Mouse (Mus musculus): ENCODE data around the gene Golph3.

Golph3 gene

DNA sequence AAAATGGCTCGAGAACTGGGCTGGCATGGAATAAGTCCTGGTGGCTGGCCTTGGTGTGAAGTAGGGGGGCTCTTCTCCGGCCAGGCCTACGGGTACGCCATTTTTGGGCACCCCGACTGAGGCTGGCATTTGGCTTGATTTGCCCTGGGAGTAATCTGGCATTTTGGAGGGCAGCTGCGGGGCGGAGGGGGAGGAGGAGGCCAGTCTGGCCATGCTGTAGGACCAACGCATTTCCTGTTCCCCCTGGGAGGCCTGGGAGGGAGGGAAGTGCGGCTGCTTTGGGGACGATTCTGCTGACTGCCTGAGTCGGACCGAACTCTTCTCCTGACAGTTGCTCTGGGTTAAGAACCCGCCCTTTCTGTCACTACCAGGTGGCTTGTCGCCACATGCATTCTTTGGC, 52.2 kb downstream of the Golph3 start:
- peaks cover 39% of the 10 kb centered on the region for H3K27me3 ChIP-seq (ENCODE audit: insufficient read depth, low read length)

DNA sequence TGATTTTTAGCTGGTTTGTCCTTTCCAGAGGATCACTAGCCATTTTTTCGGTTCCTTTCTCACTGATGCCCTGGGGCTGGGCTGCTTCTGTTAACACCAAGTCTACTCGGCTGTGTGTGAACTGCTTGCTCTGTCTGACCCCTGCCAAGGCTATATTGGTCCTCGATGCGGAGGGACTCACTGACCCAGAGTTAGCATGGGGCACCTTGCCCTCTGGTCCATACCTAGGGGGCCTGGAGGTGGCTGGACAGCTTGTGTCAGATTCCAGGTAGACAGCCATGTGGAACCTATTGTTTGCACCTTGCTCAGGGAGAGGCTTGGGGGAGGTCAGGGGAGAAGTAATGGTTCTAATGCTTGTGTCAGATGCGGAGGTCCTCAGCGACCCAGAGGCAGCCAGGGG, 52.7 kb downstream of the Golph3 start:
- no peaks in the 10 kb centered on the region for H3K36me3 ChIP-seq (ENCODE audit: insufficient read depth, low read length)
- TF ChIP-seq CTCF (conservative IDR thresholded peaks at IDR 0.05; ENCODE audit: low read length) (no peak), NANOG (IDR thresholded peaks at IDR 0.05; ENCODE audit: borderline replicate concordance, low read length) (no peak), POU5F1 (IDR thresholded peaks at IDR 0.05; ENCODE audit: borderline replicate concordance, low read length) (no peak)

More for the DNA sequence above, 52.2 kb downstream of the Golph3 start:
- peaks cover 6% of the 10 kb centered on the region; the same call in 1 of the 2 replicates for H3K9me3 ChIP-seq (ENCODE audit: low read length)
- H3K36me3 ChIP-seq (ENCODE audit: insufficient read depth, low read length), result no peaks in the 10 kb centered on the region
- H3K4me3 ChIP-seq (replicated peaks; ENCODE audit: low read length), result peak overlapping the region; percentile 52; the same call in 1 of the 2 replicates
- peaks cover 52% of the 10 kb centered on the region for H3K4me1 ChIP-seq (replicated peaks; ENCODE audit: low read depth, low read length)
- no peak for TF ChIP-seq CTCF (conservative IDR thresholded peaks at IDR 0.05; ENCODE audit: low read length)
- TF ChIP-seq NANOG (IDR thresholded peaks at IDR 0.05; ENCODE audit: borderline replicate concordance, low read length), result no peak
- no peak for TF ChIP-seq POU5F1 (IDR thresholded peaks at IDR 0.05; ENCODE audit: borderline replicate concordance, low read length)

DNA sequence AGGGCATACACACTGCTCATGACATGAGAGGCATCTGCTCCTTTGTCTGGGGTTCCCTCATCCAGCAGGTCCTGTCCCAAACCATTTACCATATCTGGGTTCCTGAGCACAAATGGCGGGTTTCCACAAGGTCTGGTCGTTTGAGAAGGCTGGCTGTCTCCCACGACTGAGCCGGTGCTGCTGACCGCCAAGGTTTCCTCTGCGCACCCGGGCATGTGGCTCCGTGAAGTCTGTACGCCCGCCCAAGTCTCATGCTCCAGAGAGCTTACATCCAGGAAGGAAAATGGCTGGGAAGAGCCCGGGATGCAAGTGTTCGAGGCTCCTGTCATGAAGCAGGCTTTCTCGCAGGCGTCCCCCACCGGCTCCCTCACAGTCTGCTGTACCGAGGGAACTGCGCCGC, 53.7 kb downstream of the Golph3 start:
- Histone ChIP-seq H3K36me3 (ENCODE audit: insufficient read depth, low read length) (no peaks in the 10 kb centered on the region), H3K4me1 (replicated peaks; ENCODE audit: low read depth, low read length) (peaks cover 55% of the 10 kb centered on the region), H3K9me3 (ENCODE audit: low read length) (peaks cover 6% of the 10 kb centered on the region; the same call in 1 of the 2 replicates), H3K27me3 (ENCODE audit: insufficient read depth, low read length) (peaks cover 39% of the 10 kb centered on the region), H3K4me3 (replicated peaks; ENCODE audit: low read length) (peak overlapping the region; percentile 76)
- no peak for TF ChIP-seq CTCF (conservative IDR thresholded peaks at IDR 0.05; ENCODE audit: low read length)
- TF ChIP-seq NANOG (IDR thresholded peaks at IDR 0.05; ENCODE audit: borderline replicate concordance, low read length), result no peak
- no peak for TF ChIP-seq POU5F1 (IDR thresholded peaks at IDR 0.05; ENCODE audit: borderline replicate concordance, low read length)

More for the DNA sequence above, 52.7 kb downstream of the Golph3 start:
- H3K4me3 ChIP-seq (replicated peaks; ENCODE audit: low read length), result peak overlapping the region; percentile 76; the same call in 1 of the 2 replicates
- H3K4me1 ChIP-seq (replicated peaks; ENCODE audit: low read depth, low read length), result peaks cover 53% of the 10 kb centered on the region
- H3K9me3 ChIP-seq (ENCODE audit: low read length), result peaks cover 6% of the 10 kb centered on the region; the same call in 1 of the 2 replicates
- peaks cover 39% of the 10 kb centered on the region for H3K27me3 ChIP-seq (ENCODE audit: insufficient read depth, low read length)

DNA sequence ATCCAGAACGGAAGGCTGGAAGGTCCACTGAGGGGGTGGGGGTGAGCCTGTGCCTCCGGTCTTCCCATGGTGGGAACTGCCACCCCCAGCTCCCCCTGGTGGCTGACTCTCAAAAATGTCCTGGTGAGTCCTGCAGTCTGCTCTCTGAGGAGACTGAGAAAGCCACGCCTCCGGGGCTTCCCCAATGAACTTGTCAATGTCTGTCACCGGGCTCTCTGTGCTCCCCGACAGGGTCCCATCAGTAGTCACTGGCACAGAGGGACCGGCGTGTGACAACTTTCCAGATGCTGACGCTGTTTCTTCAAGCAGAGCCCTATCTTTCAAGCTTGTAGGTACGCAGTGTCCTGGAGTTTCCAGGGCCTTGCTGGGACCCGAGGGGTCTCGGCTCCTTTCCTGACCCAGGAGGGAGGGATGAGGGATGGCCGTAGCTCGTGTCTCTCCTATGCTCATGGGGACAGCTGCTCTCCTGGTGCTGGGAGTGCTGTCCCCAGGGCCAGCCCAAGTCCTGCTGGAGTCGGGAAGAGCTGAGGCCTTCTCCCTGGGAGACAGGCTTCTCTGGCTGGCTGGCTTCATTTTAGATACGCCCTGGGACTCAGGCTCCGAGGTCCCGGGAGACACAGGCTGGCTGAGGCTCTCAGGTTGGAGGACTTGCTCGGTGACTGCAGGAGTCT, 54.5 kb downstream of the Golph3 start:
- TF ChIP-seq POU5F1 (IDR thresholded peaks at IDR 0.05; ENCODE audit: borderline replicate concordance, low read length), result no peak
- TF ChIP-seq NANOG (IDR thresholded peaks at IDR 0.05; ENCODE audit: borderline replicate concordance, low read length), result no peak
- peak; percentile 67 for TF ChIP-seq CTCF (conservative IDR thresholded peaks at IDR 0.05; ENCODE audit: low read length)

DNA sequence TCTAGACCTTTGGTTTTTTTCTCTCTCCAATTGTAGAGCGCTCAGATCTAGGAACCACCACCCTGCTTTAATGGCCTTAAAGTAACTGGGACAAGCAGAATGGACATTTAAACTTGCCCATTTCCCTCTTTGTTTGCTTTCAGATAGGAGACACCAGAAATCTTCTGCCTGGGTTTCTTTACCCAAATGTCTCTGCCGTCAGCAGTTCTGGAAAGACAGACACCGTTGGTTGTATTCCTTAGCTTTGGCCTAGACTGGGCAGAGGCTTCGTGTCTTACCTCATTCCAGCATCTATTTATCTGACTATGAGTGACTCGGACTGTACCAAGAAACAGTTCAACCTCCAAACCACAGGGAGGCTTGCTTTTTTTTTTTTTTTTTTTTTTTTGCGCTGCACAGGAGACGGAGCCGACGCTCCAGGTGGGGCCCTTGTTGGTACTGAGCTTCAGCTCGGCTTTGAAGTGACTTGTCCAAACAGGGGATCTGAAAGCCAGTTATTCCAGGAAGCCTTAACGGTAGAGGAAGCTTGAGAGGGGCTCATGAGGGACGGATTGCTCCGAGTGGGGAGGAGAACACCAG, 55.3 kb downstream of the Golph3 start:
- Histone ChIP-seq H3K27me3 (ENCODE audit: insufficient read depth, low read length) (peaks cover 39% of the 10 kb centered on the region), H3K4me3 (replicated peaks; ENCODE audit: low read length) (no peak overlapping the region), H3K4me1 (replicated peaks; ENCODE audit: low read depth, low read length) (peaks cover 51% of the 10 kb centered on the region), H3K36me3 (ENCODE audit: insufficient read depth, low read length) (no peaks in the 10 kb centered on the region), H3K9me3 (ENCODE audit: low read length) (peaks cover 6% of the 10 kb centered on the region; the same call in 1 of the 2 replicates)
- no peak for TF ChIP-seq NANOG (IDR thresholded peaks at IDR 0.05; ENCODE audit: borderline replicate concordance, low read length)
- TF ChIP-seq CTCF (conservative IDR thresholded peaks at IDR 0.05; ENCODE audit: low read length), result no peak
- no peak for TF ChIP-seq POU5F1 (IDR thresholded peaks at IDR 0.05; ENCODE audit: borderline replicate concordance, low read length)

More for the DNA sequence above, 54.5 kb downstream of the Golph3 start:
- peaks cover 6% of the 10 kb centered on the region; the same call in 1 of the 2 replicates for H3K9me3 ChIP-seq (ENCODE audit: low read length)
- H3K4me1 ChIP-seq (replicated peaks; ENCODE audit: low read depth, low read length), result peaks cover 55% of the 10 kb centered on the region
- H3K36me3 ChIP-seq (ENCODE audit: insufficient read depth, low read length), result no peaks in the 10 kb centered on the region
- H3K4me3 ChIP-seq (replicated peaks; ENCODE audit: low read length), result peak overlapping the region; percentile 76
- H3K27me3 ChIP-seq (ENCODE audit: insufficient read depth, low read length), result peaks cover 39% of the 10 kb centered on the region

DNA sequence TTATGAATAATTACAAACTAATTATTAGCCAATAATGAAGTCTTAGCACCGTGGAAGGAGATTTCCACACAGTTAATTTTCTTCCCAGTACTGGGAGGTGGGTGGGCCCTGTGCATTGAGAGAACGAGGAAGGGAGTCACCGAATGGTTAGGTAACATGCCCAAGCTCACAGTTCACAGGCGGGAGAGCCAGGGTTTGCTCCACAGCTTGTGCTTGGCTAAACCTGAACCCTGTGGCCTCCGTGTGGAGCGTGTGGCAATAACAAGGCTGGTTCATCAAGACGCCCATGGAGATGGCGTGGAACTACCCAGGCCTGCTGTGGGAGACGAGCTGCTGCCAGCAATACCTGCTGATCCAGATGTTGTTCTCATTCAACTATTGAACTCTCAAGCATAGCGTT, 56.5 kb downstream of the Golph3 start:
- H3K36me3 ChIP-seq (ENCODE audit: insufficient read depth, low read length), result no peaks in the 10 kb centered on the region
- peaks cover 6% of the 10 kb centered on the region; the same call in 1 of the 2 replicates for H3K9me3 ChIP-seq (ENCODE audit: low read length)
- H3K27me3 ChIP-seq (ENCODE audit: insufficient read depth, low read length), result peaks cover 30% of the 10 kb centered on the region
- peaks cover 43% of the 10 kb centered on the region for H3K4me1 ChIP-seq (replicated peaks; ENCODE audit: low read depth, low read length)
- H3K4me3 ChIP-seq (replicated peaks; ENCODE audit: low read length), result no peak overlapping the region
- TF ChIP-seq NANOG (IDR thresholded peaks at IDR 0.05; ENCODE audit: borderline replicate concordance, low read length) (no peak), CTCF (conservative IDR thresholded peaks at IDR 0.05; ENCODE audit: low read length) (no peak), POU5F1 (IDR thresholded peaks at IDR 0.05; ENCODE audit: borderline replicate concordance, low read length) (no peak)

DNA sequence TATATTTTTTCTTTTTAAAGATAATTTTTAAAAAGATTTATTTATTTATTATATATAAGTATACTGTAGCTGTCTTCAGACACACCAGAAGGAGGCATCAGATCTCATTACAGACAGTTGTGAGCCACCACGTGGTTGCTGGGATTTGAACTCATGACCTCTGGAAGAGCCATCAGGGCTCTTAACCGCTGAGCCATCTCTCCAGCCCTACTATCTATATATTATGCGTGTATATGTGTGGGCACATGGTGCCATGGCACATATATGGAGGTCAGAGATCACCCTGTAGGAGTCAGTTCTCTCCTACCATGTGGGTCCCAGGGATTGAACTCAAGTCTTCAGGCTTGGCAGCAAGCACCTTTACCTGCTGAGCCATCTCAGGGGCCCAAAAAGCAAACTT, 58.8 kb downstream of the Golph3 start:
- Histone ChIP-seq H3K4me1 (replicated peaks; ENCODE audit: low read depth, low read length) (peaks cover 21% of the 10 kb centered on the region), H3K36me3 (ENCODE audit: insufficient read depth, low read length) (no peaks in the 10 kb centered on the region), H3K4me3 (replicated peaks; ENCODE audit: low read length) (no peak overlapping the region), H3K9me3 (ENCODE audit: low read length) (no peaks in the 10 kb centered on the region), H3K27me3 (ENCODE audit: insufficient read depth, low read length) (peaks cover 7% of the 10 kb centered on the region)
- TF ChIP-seq CTCF (conservative IDR thresholded peaks at IDR 0.05; ENCODE audit: low read length) (no peak), NANOG (IDR thresholded peaks at IDR 0.05; ENCODE audit: borderline replicate concordance, low read length) (no peak), POU5F1 (IDR thresholded peaks at IDR 0.05; ENCODE audit: borderline replicate concordance, low read length) (no peak)

DNA sequence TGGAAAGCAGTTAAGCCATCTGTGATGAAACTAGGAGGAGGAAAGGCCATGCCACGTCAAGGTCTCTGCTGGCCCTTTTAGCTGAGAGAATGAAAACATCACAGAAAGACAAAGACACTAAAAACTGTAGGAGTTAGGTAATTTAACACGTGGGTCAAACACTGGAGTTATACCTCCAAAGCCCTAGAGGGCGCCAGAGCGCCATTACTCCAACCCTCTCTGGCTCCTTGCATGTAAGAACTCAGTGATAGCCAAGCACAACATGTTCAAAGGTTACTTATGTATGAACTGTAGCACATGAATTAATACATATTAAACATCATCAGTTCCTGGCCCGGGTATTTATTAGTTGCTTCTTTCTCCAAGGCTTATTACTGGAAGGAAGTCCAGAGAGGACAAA, 59.3 kb downstream of the Golph3 start:
- Histone ChIP-seq H3K9me3 (ENCODE audit: low read length) (no peaks in the 10 kb centered on the region), H3K27me3 (ENCODE audit: insufficient read depth, low read length) (peaks cover 4% of the 10 kb centered on the region; the same call in 1 of the 2 replicates), H3K36me3 (ENCODE audit: insufficient read depth, low read length) (no peaks in the 10 kb centered on the region), H3K4me3 (replicated peaks; ENCODE audit: low read length) (no peak overlapping the region), H3K4me1 (replicated peaks; ENCODE audit: low read depth, low read length) (peaks cover 22% of the 10 kb centered on the region)
- TF ChIP-seq NANOG (IDR thresholded peaks at IDR 0.05; ENCODE audit: borderline replicate concordance, low read length), result no peak
- peak; percentile 74 for TF ChIP-seq CTCF (conservative IDR thresholded peaks at IDR 0.05; ENCODE audit: low read length)
- no peak for TF ChIP-seq POU5F1 (IDR thresholded peaks at IDR 0.05; ENCODE audit: borderline replicate concordance, low read length)
